Mouse (Mus musculus) neural tube, embryonic 14.5 days (tissue): ENCODE measurements at regions not wholly inside any gene's neighbourhood (a gene's known extent, or its start where the extent isn't known, plus 50 kb on each side); places are given as distances from the start of the nearest gene placed in this dataset.
"Not testable (repeated sequence)": the region's sequence is repeated elsewhere in the genome, so short reads cannot be mapped to it uniquely, and the experiment has no call there.

ENCODE experiments used
- ATAC-seq: fragments of 200-750 bp; cut with Nextera tagmentation; 2 replicates; pipeline ENCODE4 v1.8.0; 2017; ENCODE audit warnings: low read depth, mild to moderate bottlenecking, moderate TSS enrichment, moderate library complexity
- H3K27ac ChIP-seq: fragments of 300-500 bp; sonication (generic); 2 replicates; pipeline ENCODE4 v1.5.1; 2014; ENCODE audit warnings: low read depth, mild to moderate bottlenecking, control low read depth, low read length, moderate library complexity, mixed read lengths
- H3K27me3 ChIP-seq: fragments of 300-500 bp; sonication (generic); 2 replicates; pipeline ENCODE4 v1.6.1; 2014; ENCODE audit warnings: low read length; ENCODE audit not compliant: control insufficient read depth, insufficient read depth
- H3K36me3 ChIP-seq: fragments of 300-500 bp; sonication (generic); 2 replicates; pipeline ENCODE4 v1.6.1; 2014; ENCODE audit warnings: low read length, mixed read lengths; ENCODE audit not compliant: control insufficient read depth, insufficient read depth
- H3K4me1 ChIP-seq: fragments of 300-500 bp; sonication (generic); 2 replicates; pipeline ENCODE4 v1.6.1; 2014; ENCODE audit warnings: low read length; ENCODE audit not compliant: control insufficient read depth, insufficient read depth
- H3K4me2 ChIP-seq: fragments of 300-500 bp; sonication (generic); 2 replicates; pipeline ENCODE4 v1.6.1; 2014; ENCODE audit warnings: mild to moderate bottlenecking, low read depth, low read length, control low read depth
- H3K4me3 ChIP-seq: fragments of 300-500 bp; sonication (generic); 2 replicates; pipeline ENCODE4 v1.5.1; 2014; ENCODE audit warnings: low read depth, low read length, control low read depth, mixed read lengths
- H3K9ac ChIP-seq: fragments of 300-500 bp; sonication (generic); replicated peaks from 2 replicates; pipeline ENCODE4 v1.6.1; 2014; ENCODE audit warnings: low read depth, mild to moderate bottlenecking, control low read depth, low read length, mixed read lengths
- H3K9me3 ChIP-seq: fragments of 300-500 bp; sonication (generic); 2 replicates; pipeline ENCODE4 v1.6.1; 2016; ENCODE audit warnings: low read length; ENCODE audit not compliant: control insufficient read depth
- WGBS: fragments of 180-500 bp; shearing (Covaris S2); extraction: QIAGEN DNeasy Blood & Tissue Kit; methylation state at CpG from one replicate; pipeline ENCODE4 v1.1.7; 2014; 5-methylcytosine and 5-hydroxymethylcytosine counted together

DNA sequence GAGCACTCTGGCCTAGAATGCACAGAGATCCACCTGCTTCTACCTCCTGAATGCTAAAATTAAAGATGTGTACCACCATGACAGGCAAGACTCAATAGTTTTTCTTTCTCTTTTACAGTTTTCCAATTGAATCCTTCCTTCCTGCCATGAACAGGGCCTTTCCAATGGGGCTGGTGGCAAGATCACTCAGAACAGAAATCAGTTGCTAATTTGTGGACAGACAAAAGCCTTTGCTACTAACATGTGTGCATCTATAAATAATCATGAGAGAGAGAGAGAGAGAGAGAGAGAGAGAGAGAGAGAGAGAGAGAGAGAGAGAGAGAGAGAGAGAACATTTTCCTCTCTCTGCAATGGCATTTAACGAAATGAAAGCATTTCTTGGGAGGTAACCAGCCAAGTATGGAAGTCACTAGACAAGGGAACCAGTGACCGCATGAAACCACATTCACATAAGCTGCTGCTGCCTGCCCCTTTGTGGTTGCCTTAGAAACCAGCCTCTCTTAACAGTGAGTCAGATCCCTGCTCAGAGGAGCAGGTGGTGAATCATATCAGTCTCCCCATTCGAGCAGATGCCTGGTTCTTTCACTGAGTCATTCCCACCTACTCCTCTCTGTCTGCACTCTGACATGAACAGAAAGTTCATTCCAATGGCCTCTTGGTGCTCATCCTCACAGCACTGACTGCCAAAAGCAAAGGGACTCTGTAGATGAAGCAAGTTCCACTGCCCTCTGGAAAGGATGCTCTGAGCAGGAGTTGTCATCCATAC lies 339.4 kb downstream of the Tm4sf1 start:
- Histone ChIP-seq H3K4me1 (0 out of 2 replicates have a peak, but pooled peaks cover 6% of the 10 kb centered on the region), H3K4me3 (no peak overlapping the region), H3K4me2 (no peak overlapping the region), H3K27me3 (no peaks in the 10 kb centered on the region), H3K36me3 (no peaks in the 10 kb centered on the region), H3K27ac (no peak overlapping the region), H3K9me3 (no peaks in the 10 kb centered on the region), H3K9ac (no peak overlapping the region)
- peak; percentile 92 for ATAC-seq
- WGBS, result 18% methylated on average over 3 of the region's 3 CpGs

DNA sequence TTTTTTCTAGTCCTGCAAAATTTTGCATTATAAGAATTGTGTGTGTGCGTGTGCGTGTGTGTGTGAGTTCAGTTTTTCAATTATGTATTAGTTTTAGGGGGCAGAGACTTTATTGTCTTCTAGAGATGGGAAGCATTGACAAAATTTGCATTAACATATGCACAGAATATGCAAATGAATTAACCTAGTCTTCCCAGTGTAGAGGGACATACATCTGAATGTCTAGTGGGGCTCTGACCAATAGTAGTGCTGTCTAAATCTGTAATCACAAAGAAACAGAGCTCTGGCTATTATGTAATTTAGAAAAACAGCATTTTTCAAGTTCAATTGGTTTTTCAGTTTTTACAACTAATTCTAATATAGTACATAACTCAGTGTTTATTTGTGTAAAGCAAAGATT lies 344.8 kb downstream of the Tm4sf1 start:
- peaks cover 11% of the 10 kb centered on the region for H3K4me1 ChIP-seq
- no peak overlapping the region for H3K9ac ChIP-seq

DNA sequence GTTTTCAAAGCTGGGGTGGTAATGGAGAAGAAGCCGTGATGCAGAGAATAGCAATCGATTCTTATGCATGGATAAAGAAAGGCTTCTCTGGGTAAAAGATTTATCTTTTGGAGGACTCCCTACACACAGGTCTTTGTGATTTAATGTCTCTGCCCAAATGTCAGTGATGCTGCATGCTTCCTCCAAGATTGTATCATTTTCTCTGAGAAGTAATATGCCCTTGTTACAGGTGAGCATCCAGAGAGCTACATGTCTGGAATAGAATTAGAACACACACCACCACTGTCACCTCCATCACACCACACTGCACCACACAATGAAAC lies 346.0 kb downstream of the Tm4sf1 start:
- no peak overlapping the region for H3K4me2 ChIP-seq
- WGBS, result 11% methylated on average over 2 of the region's 2 CpGs
- H3K36me3 ChIP-seq, result no peaks in the 10 kb centered on the region
- H3K27ac ChIP-seq, result peak overlapping the region; percentile 82
- no peaks in the 10 kb centered on the region for H3K9me3 ChIP-seq
- H3K9ac ChIP-seq, result no peak overlapping the region
- H3K27me3 ChIP-seq, result no peaks in the 10 kb centered on the region
- peaks cover 11% of the 10 kb centered on the region for H3K4me1 ChIP-seq
- peak; percentile 39; the same call in 1 of the 2 replicates for ATAC-seq
- no peak overlapping the region for H3K4me3 ChIP-seq

More for the DNA sequence above, 344.8 kb downstream of the Tm4sf1 start:
- Histone ChIP-seq H3K9me3 (no peaks in the 10 kb centered on the region), H3K36me3 (no peaks in the 10 kb centered on the region), H3K4me2 (no peak overlapping the region), H3K4me3 (no peak overlapping the region), H3K27ac (no peak overlapping the region), H3K27me3 (no peaks in the 10 kb centered on the region)
- 76% methylated on average over 2 of the region's 2 CpGs for WGBS
- no peak for ATAC-seq

DNA sequence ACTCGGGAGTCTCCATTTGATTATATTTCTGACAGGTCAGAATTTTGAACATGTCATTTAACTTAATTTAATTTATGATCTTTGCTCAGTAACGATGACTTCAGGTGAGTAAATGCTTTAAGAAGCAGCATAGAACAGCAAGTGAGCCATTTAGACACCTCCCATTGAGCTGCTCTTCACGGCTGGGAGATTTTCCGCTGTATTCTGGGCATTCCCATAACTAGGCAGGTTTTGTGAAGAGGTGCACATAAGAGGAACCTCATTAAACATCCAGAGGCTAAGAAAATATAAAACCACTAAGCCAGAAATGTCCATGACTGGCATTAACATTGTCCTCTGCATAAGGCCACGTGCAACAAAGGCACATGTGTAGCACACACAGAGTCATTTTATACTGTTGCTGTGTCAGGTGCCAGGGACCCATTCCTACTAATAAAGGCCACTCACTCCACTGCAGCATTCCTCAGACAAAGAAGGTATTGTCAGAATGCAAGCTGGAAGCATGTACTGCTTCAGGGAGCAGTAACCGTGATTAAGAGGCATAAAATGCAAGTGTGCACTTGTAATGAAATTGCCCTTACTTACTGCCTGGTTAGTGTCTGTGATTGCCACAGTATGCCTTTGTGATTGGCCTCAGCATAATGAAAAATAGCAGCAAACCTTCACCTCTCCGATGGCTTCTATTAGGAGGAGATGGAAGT lies 346.5 kb downstream of the Tm4sf1 start:
- 19% methylated on average over 7 of the region's 7 CpGs for WGBS
- no peaks in the 10 kb centered on the region for H3K27me3 ChIP-seq
- H3K9ac ChIP-seq, result no peak overlapping the region
- H3K4me3 ChIP-seq, result no peak overlapping the region
- peaks cover 11% of the 10 kb centered on the region for H3K4me1 ChIP-seq
- no peak overlapping the region for H3K4me2 ChIP-seq
- no peaks in the 10 kb centered on the region for H3K9me3 ChIP-seq
- H3K36me3 ChIP-seq, result no peaks in the 10 kb centered on the region
- peak; percentile 91 for ATAC-seq
- peak overlapping the region; percentile 82 for H3K27ac ChIP-seq

DNA sequence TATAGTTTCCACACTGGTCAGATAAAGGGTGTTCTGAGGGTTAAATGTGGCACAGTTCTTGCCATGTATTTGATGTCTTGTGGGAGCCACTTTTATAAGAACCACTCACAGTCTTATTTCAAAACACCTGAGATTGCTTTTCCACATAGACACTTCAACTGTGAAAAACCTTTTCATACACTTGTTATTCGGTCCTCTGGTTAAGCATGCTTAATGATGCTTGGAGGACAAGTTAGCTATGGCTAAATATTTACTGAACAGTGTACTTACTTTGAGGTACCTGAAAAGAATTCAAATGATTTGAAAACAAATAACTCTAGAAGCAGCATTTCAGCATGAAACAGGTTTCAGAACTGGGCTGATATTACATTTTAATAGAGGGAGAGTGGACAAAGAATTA lies 359.2 kb downstream of the Tm4sf1 start:
- H3K4me2 ChIP-seq, result not testable (repeated sequence)

DNA sequence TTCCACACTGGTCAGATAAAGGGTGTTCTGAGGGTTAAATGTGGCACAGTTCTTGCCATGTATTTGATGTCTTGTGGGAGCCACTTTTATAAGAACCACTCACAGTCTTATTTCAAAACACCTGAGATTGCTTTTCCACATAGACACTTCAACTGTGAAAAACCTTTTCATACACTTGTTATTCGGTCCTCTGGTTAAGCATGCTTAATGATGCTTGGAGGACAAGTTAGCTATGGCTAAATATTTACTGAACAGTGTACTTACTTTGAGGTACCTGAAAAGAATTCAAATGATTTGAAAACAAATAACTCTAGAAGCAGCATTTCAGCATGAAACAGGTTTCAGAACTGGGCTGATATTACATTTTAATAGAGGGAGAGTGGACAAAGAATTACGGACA lies 372.8 kb downstream of the Tm4sf1 start:
- H3K27me3 ChIP-seq, H3K9ac ChIP-seq, H3K9me3 ChIP-seq, H3K4me2 ChIP-seq, ATAC-seq, H3K4me1 ChIP-seq, H3K36me3 ChIP-seq, H3K27ac ChIP-seq, H3K4me3 ChIP-seq: not testable (repeated sequence)
- no CpG with 5 or more reads among the region's 2 CpGs for WGBS

More for the DNA sequence above, 359.2 kb downstream of the Tm4sf1 start:
- H3K27ac ChIP-seq, H3K9ac ChIP-seq, ATAC-seq, H3K9me3 ChIP-seq, H3K27me3 ChIP-seq, H3K4me3 ChIP-seq, H3K36me3 ChIP-seq, H3K4me1 ChIP-seq: not testable (repeated sequence)
- no CpG with 5 or more reads among the region's 1 CpGs for WGBS

DNA sequence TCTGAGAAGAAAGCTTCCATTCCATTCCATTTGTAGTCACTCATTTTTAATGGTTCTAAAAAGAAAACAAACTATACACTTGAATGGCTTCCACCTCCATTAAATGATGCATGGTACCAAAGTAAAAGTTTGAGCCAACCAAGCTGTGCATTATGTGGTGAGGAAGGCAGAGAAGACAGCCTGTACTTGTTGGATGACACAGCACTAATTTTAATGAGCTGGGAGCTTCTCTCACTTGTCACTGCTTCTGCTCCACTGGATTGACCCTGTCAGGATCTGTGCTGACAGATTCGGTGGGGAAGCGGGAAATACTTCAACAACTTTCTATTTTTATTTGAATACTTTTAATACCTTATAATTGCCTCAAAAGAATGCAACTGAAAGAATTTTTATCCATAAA lies 403.3 kb downstream of the Tm4sf1 start:
- H3K27me3 ChIP-seq, result no peaks in the 10 kb centered on the region
- no peak overlapping the region for H3K9ac ChIP-seq
- 94% methylated on average over 2 of the region's 2 CpGs for WGBS
- no peak overlapping the region for H3K27ac ChIP-seq
- no peak for ATAC-seq
- H3K4me1 ChIP-seq, result no peaks in the 10 kb centered on the region
- no peaks in the 10 kb centered on the region for H3K36me3 ChIP-seq
- no peak overlapping the region for H3K4me3 ChIP-seq
- no peaks in the 10 kb centered on the region for H3K9me3 ChIP-seq
- no peak overlapping the region for H3K4me2 ChIP-seq

DNA sequence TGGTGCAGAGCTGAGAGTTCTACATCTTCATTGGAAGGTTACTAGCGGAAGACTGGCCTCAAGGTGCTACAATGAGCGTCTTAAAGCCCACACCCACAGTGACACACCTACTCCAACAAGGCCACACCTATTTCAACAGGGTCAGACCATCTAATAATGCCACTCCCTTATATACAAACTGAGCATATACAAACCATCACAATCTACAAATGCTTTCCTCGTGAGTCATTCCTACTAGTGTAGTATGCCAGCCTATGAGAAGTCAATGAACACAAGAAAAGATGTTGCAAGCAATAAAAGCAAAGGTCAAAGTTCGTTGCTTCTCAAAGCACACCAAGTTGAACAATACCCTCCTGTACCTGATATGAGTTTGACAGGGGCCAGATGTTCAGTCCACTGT lies 424.7 kb downstream of the Tm4sf1 start:
- ATAC-seq, result no peak
- H3K4me3 ChIP-seq, result no peak overlapping the region
- no peaks in the 10 kb centered on the region for H3K4me1 ChIP-seq
- H3K4me2 ChIP-seq, result no peak overlapping the region
- H3K27me3 ChIP-seq, result no peaks in the 10 kb centered on the region
- no peak overlapping the region for H3K27ac ChIP-seq
- no peaks in the 10 kb centered on the region for H3K36me3 ChIP-seq
- no peaks in the 10 kb centered on the region for H3K9me3 ChIP-seq
- no peak overlapping the region for H3K9ac ChIP-seq
- 90% methylated on average over 4 of the region's 4 CpGs for WGBS

DNA sequence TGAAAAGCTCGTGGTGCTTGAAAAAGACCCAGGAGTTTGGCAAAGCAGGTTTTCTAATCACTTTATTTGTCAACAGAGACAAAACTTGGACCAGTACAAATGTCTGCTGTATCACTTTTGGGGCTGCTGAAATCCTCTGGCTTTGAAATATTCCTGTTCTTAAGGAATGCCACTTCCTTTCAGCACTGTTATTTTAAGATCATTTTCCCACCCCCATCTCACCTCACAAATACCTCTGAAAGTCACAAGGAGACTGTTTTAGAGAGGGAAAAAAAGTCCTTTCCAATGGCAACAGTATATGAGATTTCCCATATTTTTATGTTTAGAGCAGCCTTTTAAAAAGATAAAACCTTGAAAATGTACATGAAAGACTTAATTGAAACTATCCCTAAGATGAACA lies 438.2 kb downstream of the Tm4sf1 start:
- WGBS, result 76% methylated on average over 1 of the region's 1 CpGs
- no peak overlapping the region for H3K27ac ChIP-seq
- no peak for ATAC-seq
- H3K36me3 ChIP-seq, result no peaks in the 10 kb centered on the region
- no peak overlapping the region for H3K9ac ChIP-seq
- no peaks in the 10 kb centered on the region for H3K9me3 ChIP-seq
- H3K4me2 ChIP-seq, result no peak overlapping the region
- H3K27me3 ChIP-seq, result no peaks in the 10 kb centered on the region
- no peak overlapping the region for H3K4me3 ChIP-seq
- no peaks in the 10 kb centered on the region for H3K4me1 ChIP-seq
